Mouse (Mus musculus) gastrocnemius, postnatal 25 days (tissue): ENCODE data around the gene Ptgds. TPM values are rescaled to one million over a fixed set of nuclear protein-coding genes. Genes with fewer than 3 reads are reported as not detected.
A peak's percentile ranks its signal among the peaks of the same experiment; 100 is the strongest.

Experiments used
- DNase-seq: peaks from one replicate; pipeline ENCODE4 v3.0.0; 2022
- total RNA-seq, 2 experiments: library from RNA; stranded (reverse); gene quantifications; 1 replicate in 1 of 2; 2 replicates in 1 of 2; pipeline ENCODE4 v1.2.3; 2021

Gene Ptgds
- total RNA-seq, 2 experiments from 2014 or later, result not detected

- no peak for DNase-seq
Observed at GRCm38 (mm10) chr2:25450853-25451647, 18.8 kb downstream of the Ptgds start.

GRCm38 (mm10) chr2:25442682-25443081 is 27.2 kb downstream of the Ptgds start:
- DNase-seq, result no peak

- no peak for DNase-seq
Observed at GRCm38 (mm10) chr2:25441067-25441466, 28.8 kb downstream of the Ptgds start.

GRCm38 (mm10) chr2:25436286-25436820 is 33.5 kb downstream of the Ptgds start:
- no peak for DNase-seq

- no peak for DNase-seq
Observed at GRCm38 (mm10) chr2:25434292-25434691, 35.6 kb downstream of the Ptgds start.

GRCm38 (mm10) chr2:25433101-25433500 is 36.7 kb downstream of the Ptgds start:
- no peak for DNase-seq

- DNase-seq, result no peak
Observed at GRCm38 (mm10) chr2:25432326-25433098, 37.3 kb downstream of the Ptgds start.

- DNase-seq, result no peak
Observed at GRCm38 (mm10) chr2:25431308-25431855, 38.5 kb downstream of the Ptgds start.

- DNase-seq, result no peak
Observed at GRCm38 (mm10) chr2:25430395-25431233, 39.2 kb downstream of the Ptgds start.

- DNase-seq, result no peak
Observed at GRCm38 (mm10) chr2:25429435-25430180, 40.2 kb downstream of the Ptgds start.

GRCm38 (mm10) chr2:25428442-25429236 is 41.2 kb downstream of the Ptgds start, which contains the start of gene Abca2:
Gene Abca2, plus strand, starts transcription at chr2:25428703.
- peak; percentile 95 for DNase-seq

GRCm38 (mm10) chr2:25427256-25427655 is 42.6 kb downstream of the Ptgds start:
- no peak for DNase-seq

GRCm38 (mm10) chr2:25426721-25427191 is 43.1 kb downstream of the Ptgds start:
- no peak for DNase-seq

- DNase-seq, result no peak
Observed at GRCm38 (mm10) chr2:25425481-25425880, 44.4 kb downstream of the Ptgds start.

- DNase-seq, result no peak
Observed at GRCm38 (mm10) chr2:25423626-25424025, 46.2 kb downstream of the Ptgds start.

- DNase-seq, result no peak
Observed at GRCm38 (mm10) chr2:25422587-25423410, 47.0 kb downstream of the Ptgds start, which contains the start of gene Fut7. Gene Fut7, plus strand, starts transcription at chr2:25423267.

GRCm38 (mm10) chr2:25421896-25422295 is 48.0 kb downstream of the Ptgds start:
- DNase-seq, result no peak

- DNase-seq, result no peak
Observed at GRCm38 (mm10) chr2:25417426-25417825, 52.4 kb downstream of the Ptgds start.
